Mouse (Mus musculus): ENCODE data around the gene Slc7a10. TPM values are rescaled to one million over a fixed set of nuclear protein-coding genes. Genes with fewer than 3 reads are reported as not detected.
"Not testable (repeated sequence)": the region's sequence is repeated elsewhere in the genome, so short reads cannot be mapped to it uniquely, and the experiment has no call there.

Gene Slc7a10
- polyA plus RNA-seq, 1 experiment from 2014 or later: 0.33 TPM

DNA sequence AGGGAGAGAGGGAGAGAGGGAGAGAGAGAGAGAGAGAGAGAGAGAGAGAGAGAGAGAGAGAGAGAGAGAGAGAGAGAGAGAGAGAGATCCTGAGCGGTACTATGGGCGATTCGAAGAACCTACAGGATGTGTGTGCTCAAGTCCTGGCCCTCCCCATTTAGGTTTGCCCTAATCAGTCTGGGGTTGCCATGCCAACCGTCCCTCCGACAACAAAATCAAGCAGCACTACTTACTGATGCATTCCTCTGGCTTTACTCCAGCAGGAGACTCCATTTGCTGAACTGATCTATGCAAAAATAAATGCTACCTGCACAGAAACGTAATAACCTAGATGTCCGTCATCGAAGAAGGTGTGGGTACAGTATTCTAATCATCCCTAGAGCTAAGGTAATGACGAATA lies 49.1 kb downstream of the Slc7a10 start:
- peak; percentile 43 for DNase-seq (ENCODE audit: low spot score)

DNA sequence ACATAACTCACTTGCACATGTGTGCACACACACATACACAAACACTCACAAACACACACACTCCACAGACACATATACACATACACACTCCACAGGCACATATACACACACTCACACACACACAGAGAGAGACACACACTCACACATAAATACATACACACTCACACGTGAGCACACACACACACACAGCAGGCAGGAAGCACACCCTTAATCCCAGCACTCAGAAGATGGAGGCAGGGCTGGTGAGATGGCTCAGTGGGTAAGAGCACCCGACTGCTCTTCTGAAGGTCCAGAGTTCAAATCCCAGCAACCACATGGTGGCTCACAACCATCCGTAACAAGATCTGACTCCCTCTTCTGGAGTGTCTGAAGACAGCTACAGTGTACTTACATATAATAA lies 51.8 kb downstream of the Slc7a10 start:
- not testable (repeated sequence) for DNase-seq (ENCODE audit: low spot score)

Other genes starting within 250 kb of the Slc7a10 start
- gene Cebpg, start 129.8 kb upstream of the Slc7a10 start, polyA plus RNA-seq (2015; fragmentation: Nextera tagmentation; extraction: Ambion mirVana): 40.5 and 43.7 TPM in 2 replicates
- gene Cebpa, start 67.1 kb upstream of the Slc7a10 start, polyA plus RNA-seq (2015; fragmentation: Nextera tagmentation; extraction: Ambion mirVana): 5.2 and 6.2 TPM in 2 replicates
- 0.42 and 0.43 TPM in 2 replicates for gene Lrp3, start 29.1 kb downstream of the Slc7a10 start, polyA plus RNA-seq (2015; fragmentation: Nextera tagmentation; extraction: Ambion mirVana)
- 15.6 and 16.8 TPM in 2 replicates for gene Gpatch1, start 132.1 kb downstream of the Slc7a10 start, polyA plus RNA-seq (2015; fragmentation: Nextera tagmentation; extraction: Ambion mirVana)
- 0.89 and 1.2 TPM in 2 replicates for gene Rhpn2, start 147.8 kb downstream of the Slc7a10 start, polyA plus RNA-seq (2015; fragmentation: Nextera tagmentation; extraction: Ambion mirVana)
- gene Faap24, start 210.5 kb downstream of the Slc7a10 start, polyA plus RNA-seq (2015; fragmentation: Nextera tagmentation; extraction: Ambion mirVana): 30.7 and 35.4 TPM in 2 replicates
- 28.5 and 30.8 TPM in 2 replicates for gene Cep89, start 210.7 kb downstream of the Slc7a10 start, polyA plus RNA-seq (2015; fragmentation: Nextera tagmentation; extraction: Ambion mirVana)

All from thymus, postnatal 0 days (tissue).